Comparison of ENCODE assay signal across 30 mouse cellular contexts in the genomic region with DNA sequence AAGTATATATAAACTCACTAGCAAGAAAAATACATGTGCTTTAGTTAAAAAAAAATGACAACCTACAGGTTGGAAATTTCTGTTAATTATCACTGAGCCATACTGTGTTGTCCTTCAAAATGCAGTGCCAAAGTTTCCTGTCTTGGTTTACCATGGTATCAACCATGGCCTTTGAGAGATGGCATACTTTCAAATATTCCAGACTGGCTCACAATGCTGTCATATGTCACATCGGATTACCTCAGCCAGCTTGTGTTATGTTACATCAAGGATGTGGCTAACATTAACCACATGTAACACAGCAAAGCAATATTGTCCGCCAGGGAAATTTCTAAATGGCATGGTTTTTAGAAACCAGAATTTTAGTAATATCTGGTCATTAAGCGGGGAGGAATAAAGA.
"Had no signal": no experiment of that assay in that cellular context is flagged by ENCODE, and none has a peak within 500 bp of the region (broad histone marks: within the 10 kb centered on the region; RNA-seq: fewer than 3 reads in every experiment).

No protein-coding gene starts in this region.

- H3K27me3 ChIP-seq: heart, embryonic 13.5 days; heart, embryonic 15.5 days; hindbrain, embryonic 12.5 days; intestine, embryonic 15.5 days; limb, embryonic 12.5 days; liver, embryonic 13.5 days; liver, embryonic 15.5 days had no signal

- H3K4me2 ChIP-seq: heart, embryonic 11.5 days; heart, embryonic 13.5 days; heart, embryonic 15.5 days; hindbrain, embryonic 12.5 days; hindbrain, embryonic 14.5 days; intestine, embryonic 15.5 days; limb, embryonic 12.5 days; liver, embryonic 11.5 days; liver, embryonic 13.5 days; liver, embryonic 15.5 days had no signal

- H3K4me3 ChIP-seq: heart, adult 2 months; heart, embryonic 13.5 days; heart, embryonic 15.5 days; hindbrain, embryonic 10.5 days; hindbrain, embryonic 12.5 days; intestine, embryonic 15.5 days; left cerebral cortex, adult 2 months; limb, embryonic 10.5 days; limb, embryonic 12.5 days; liver, embryonic 13.5 days; liver, embryonic 15.5 days had no signal

- H3K4me1 ChIP-seq: heart, embryonic 13.5 days; heart, embryonic 15.5 days; hindbrain, embryonic 10.5 days; hindbrain, embryonic 12.5 days; intestine, embryonic 15.5 days; limb, embryonic 10.5 days; limb, embryonic 12.5 days; liver, embryonic 13.5 days; liver, embryonic 15.5 days had no signal

- ATAC-seq: hindbrain, embryonic 16.5 days; inflammation-experienced regulatory T-cells, adult 6 months; intestine, embryonic 15.5 days; intestine, postnatal 0 days; liver, postnatal 0 days had no signal

- H3K9ac ChIP-seq: heart, embryonic 13.5 days; heart, embryonic 15.5 days; hindbrain, embryonic 12.5 days; hindbrain, embryonic 14.5 days; intestine, embryonic 15.5 days; limb, embryonic 12.5 days; liver, embryonic 13.5 days; liver, embryonic 15.5 days; liver, postnatal 0 days had no signal

- H3K9me3 ChIP-seq: heart, embryonic 13.5 days; heart, embryonic 15.5 days; hindbrain, embryonic 10.5 days; hindbrain, embryonic 12.5 days; intestine, embryonic 15.5 days; limb, embryonic 10.5 days; limb, embryonic 12.5 days; liver, embryonic 13.5 days; liver, embryonic 15.5 days had no signal

- H3K36me3 ChIP-seq: heart, embryonic 13.5 days; heart, embryonic 15.5 days; hindbrain, embryonic 10.5 days; hindbrain, embryonic 12.5 days; intestine, embryonic 15.5 days; limb, embryonic 10.5 days; limb, embryonic 12.5 days; liver, embryonic 13.5 days; liver, embryonic 15.5 days had no signal

- H3K27ac ChIP-seq: heart, adult 2 months; heart, embryonic 13.5 days; heart, embryonic 15.5 days; hindbrain, embryonic 10.5 days; hindbrain, embryonic 12.5 days; hindbrain, embryonic 14.5 days; intestine, embryonic 15.5 days; left cerebral cortex, adult 2 months; limb, embryonic 10.5 days; limb, embryonic 12.5 days; liver, embryonic 13.5 days; liver, embryonic 15.5 days had no signal

- DNase-seq: gastrocnemius, postnatal 14 days; gastrocnemius, postnatal 36 days; heart, adult 11 months; heart, adult 2 months; heart, postnatal 14 days; heart, postnatal 4 days; kidney, adult 18-20 months; kidney, adult 8-10 months; kidney, postnatal 10 days; kidney, postnatal 25 days; kidney, postnatal 4 days; layer of hippocampus, adult 9-11 months; liver; liver, embryonic 13.5 days; liver, postnatal 0 days had no signal
